Mouse (Mus musculus): Measurements from ENCODE around the gene Zfp952. TPM values are rescaled to one million over a fixed set of nuclear protein-coding genes. Genes with fewer than 3 reads are reported as not detected.

The Zfp952 gene
- polyA plus RNA-seq, 2 experiments, result 1.8 to 2.2 TPM

DNA sequence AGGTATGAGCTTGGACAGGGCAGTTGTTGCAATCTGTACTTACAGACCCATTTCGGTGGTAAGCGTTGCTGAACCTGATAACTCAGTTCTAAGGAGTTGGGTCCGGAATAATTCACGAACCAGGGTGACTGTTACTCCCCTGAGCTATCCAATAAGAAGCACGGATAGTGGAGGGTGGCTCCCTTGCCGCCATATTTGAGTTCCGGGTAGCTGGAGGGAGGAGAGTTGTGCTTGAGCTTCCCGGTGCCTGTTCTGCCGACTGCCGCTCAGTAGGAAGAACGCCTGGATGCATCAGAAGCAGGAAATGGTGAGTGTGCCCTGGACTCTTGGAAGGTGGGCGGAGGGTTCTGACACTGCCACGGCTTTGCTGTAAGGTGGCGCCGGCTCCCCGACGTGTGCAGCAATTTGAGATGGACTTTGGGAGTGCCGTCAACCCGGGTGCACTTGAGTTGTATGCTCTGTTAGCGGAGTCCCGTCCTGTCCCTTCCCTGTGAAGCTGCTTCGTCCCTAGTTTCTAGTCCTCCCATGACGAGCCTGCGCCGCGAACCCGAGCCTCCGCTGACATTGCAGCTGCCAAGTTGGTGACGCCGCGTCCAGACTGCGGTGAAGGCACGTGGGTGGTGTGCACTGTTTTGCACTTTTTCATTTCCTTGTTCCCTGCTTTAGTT, 27.2 kb upstream of the Zfp952 start, which contains the start of gene Zfp472:
Zfp472 (plus strand) TSS at position 192 of the 668 bp plus-strand sequence.
- DNase-seq (ENCODE audit: low read depth in 3 of 3, low spot score in 3 of 3) (peak; percentile 91 to 92 (median 91)), ATAC-seq (ENCODE audit: insufficient read depth) (peak; percentile 98)
- H3K27ac ChIP-seq, result peak within 1 kb of the TSS; percentile 72
- WGBS (ENCODE audit: insufficient replicate concordance), result 1% methylated on average over 33 of the region's 33 CpGs
- no peaks in the 10 kb centered on the region for H3K9me3 ChIP-seq (ENCODE audit: control insufficient read depth, low read length)
- no peaks in the 10 kb centered on the region for H3K27me3 ChIP-seq (ENCODE audit: control insufficient read depth, insufficient read depth, low read length)
- TF ChIP-seq EP300 (IDR thresholded peaks at IDR 0.05; ENCODE audit: low read depth) (no peak; the same call in 1 of the 2 replicates), CTCF (IDR thresholded peaks at IDR 0.05; ENCODE audit: low read depth) (no peak)
- peaks cover 11 to 15% of the 10 kb centered on the region in 2 experiments for H3K4me1 ChIP-seq (replicated peaks; ENCODE audit: control insufficient read depth in 2 of 2, insufficient read depth in 2 of 2, low read length in 1 of 2)
- peak within 1 kb of the TSS; percentile 94 for H3K4me2 ChIP-seq (ENCODE audit: low read depth)
- H3K9ac ChIP-seq (replicated peaks), result peak within 1 kb of the TSS; percentile 92
- peak within 1 kb of the TSS; percentile 92 to 94 for H3K4me3 ChIP-seq (ENCODE audit: insufficient read depth in 1 of 2, low read depth in 2 of 2, low read length in 2 of 2)
- no peaks in the 10 kb centered on the region for H3K36me3 ChIP-seq (replicated peaks; ENCODE audit: control insufficient read depth, insufficient read depth, low read depth)

DNA sequence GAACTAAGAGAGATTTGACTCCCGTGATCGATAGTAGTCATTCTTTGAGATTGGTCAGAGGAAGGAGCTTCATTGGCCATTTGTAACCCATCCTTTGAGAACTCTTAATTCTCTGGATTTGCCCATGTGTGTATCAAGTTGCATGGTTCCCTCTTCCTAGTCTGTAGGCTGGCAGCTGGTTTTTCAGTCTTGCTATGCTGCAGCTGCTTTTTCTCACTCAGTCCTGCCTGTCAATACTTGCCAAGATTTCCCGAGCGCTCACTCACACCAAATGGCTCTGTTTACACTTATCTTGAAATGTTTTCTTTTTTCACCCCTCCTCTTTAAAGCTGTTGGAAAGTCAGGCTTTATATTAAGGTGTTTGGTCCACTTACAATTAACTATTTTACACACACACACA, 11.6 kb upstream of the Zfp952 start:
- no peak overlapping the region for H3K27ac ChIP-seq
- H3K4me2 ChIP-seq (ENCODE audit: low read depth), result no peak overlapping the region
- H3K4me1 ChIP-seq (replicated peaks; ENCODE audit: control insufficient read depth in 2 of 2, insufficient read depth in 2 of 2, low read length in 1 of 2), result no peaks in the 10 kb centered on the region
- no peaks in the 10 kb centered on the region for H3K27me3 ChIP-seq (ENCODE audit: control insufficient read depth, insufficient read depth, low read length)
- peaks cover 26% of the 10 kb centered on the region for H3K36me3 ChIP-seq (replicated peaks; ENCODE audit: control insufficient read depth, insufficient read depth, low read depth)
- H3K9ac ChIP-seq (replicated peaks), result no peak overlapping the region
- 79% methylated on average over 4 of the region's 4 CpGs for WGBS (ENCODE audit: insufficient replicate concordance)
- no peak overlapping the region for H3K4me3 ChIP-seq (ENCODE audit: insufficient read depth in 1 of 2, low read depth in 2 of 2, low read length in 2 of 2)
- no peaks in the 10 kb centered on the region for H3K9me3 ChIP-seq (ENCODE audit: control insufficient read depth, low read length)
- TF ChIP-seq CTCF (IDR thresholded peaks at IDR 0.05; ENCODE audit: low read depth), result no peak
- TF ChIP-seq EP300 (IDR thresholded peaks at IDR 0.05; ENCODE audit: low read depth), result no peak
- DNase-seq (ENCODE audit: low read depth in 3 of 3, low spot score in 3 of 3) (no peak), ATAC-seq (ENCODE audit: insufficient read depth) (no peak)

DNA sequence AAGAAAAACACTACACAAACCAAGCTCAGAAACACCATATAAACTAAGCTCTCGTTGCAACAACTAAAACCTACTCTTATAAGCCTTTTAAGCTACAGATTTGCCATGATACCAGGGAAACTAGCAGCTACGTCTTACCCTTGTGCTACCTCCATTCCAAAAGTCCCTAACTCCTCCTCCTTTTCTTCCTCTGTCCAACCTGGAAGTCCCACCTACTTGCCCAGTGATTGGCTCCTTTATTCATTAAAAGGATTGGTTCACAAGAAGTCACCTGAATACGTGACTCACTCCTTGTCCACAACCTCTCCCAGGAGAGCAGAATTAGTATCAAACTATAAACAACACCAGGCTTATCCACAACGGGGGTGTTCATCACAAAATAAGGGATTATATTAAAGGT, 6.6 kb upstream of the Zfp952 start:
- DNase-seq (ENCODE audit: low read depth in 3 of 3, low spot score in 3 of 3), result no peak
- 56% methylated on average over 4 of the region's 4 CpGs for WGBS (ENCODE audit: insufficient replicate concordance)
- Histone ChIP-seq H3K9me3 (ENCODE audit: control insufficient read depth, low read length) (no peaks in the 10 kb centered on the region), H3K4me3 (ENCODE audit: insufficient read depth in 1 of 2, low read depth in 2 of 2, low read length in 2 of 2) (no peak overlapping the region), H3K36me3 (replicated peaks; ENCODE audit: control insufficient read depth, insufficient read depth, low read depth) (no peaks in the 10 kb centered on the region), H3K4me2 (ENCODE audit: low read depth) (no peak overlapping the region), H3K27ac (no peak overlapping the region), H3K9ac (replicated peaks) (no peak overlapping the region), H3K4me1 (replicated peaks; ENCODE audit: control insufficient read depth in 2 of 2, insufficient read depth in 2 of 2, low read length in 1 of 2) (no peaks in the 10 kb centered on the region), H3K27me3 (ENCODE audit: control insufficient read depth, insufficient read depth, low read length) (no peaks in the 10 kb centered on the region)
- no peak for ATAC-seq (ENCODE audit: insufficient read depth)
- TF ChIP-seq EP300 (IDR thresholded peaks at IDR 0.05; ENCODE audit: low read depth), result no peak
- no peak for TF ChIP-seq CTCF (IDR thresholded peaks at IDR 0.05; ENCODE audit: low read depth)

DNA sequence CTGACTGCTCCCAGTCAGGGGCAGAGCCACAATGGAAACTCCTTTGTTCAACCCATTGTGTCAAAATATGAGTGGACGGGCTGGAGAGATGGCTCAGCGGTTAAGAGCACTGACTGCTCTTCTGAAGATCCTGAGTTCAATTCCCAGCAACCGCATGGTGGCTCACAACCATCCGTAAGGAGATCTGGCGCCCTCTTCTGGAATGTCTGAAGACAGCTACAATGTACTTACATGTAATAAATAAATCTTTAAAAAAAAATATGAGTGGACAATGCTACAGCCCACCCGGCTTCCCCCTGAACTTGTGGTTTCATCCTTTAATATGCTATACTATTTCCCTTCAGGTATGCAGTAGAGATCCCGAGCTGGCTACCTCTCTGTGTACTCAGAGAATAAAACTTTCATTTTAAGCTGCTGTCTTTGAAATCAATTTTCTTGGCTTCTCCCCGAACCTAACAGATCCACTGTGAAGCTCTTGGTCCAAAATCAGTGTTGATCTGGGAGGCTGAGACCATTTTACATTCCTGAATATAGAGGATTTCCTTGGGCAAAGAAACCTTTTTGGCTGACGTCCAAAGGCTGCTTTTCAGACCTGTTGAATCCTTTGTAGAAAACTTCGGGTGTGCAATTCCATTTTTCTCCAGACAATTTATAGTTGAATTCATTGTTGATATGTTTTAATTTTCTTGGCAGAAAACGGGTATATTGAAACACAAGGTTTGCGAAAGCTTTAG, 797 bp upstream of the Zfp952 start:
- DNase-seq (ENCODE audit: low read depth in 3 of 3, low spot score in 3 of 3) (peak; percentile 22 to 24 (median 24)), ATAC-seq (ENCODE audit: insufficient read depth) (no peak)
- no peaks in the 10 kb centered on the region for H3K9me3 ChIP-seq (ENCODE audit: control insufficient read depth, low read length)
- no peak overlapping the region for H3K27ac ChIP-seq
- 58% methylated on average over 12 of the region's 12 CpGs for WGBS (ENCODE audit: insufficient replicate concordance)
- peak overlapping the region; percentile 79 for H3K4me2 ChIP-seq (ENCODE audit: low read depth)
- H3K4me3 ChIP-seq (ENCODE audit: insufficient read depth in 1 of 2, low read depth in 2 of 2, low read length in 2 of 2), result peak overlapping the region in 1 of 2 experiments; percentile 91; a peak in 2 of 4 replicates
- peaks cover 8 to 10% of the 10 kb centered on the region in 2 experiments for H3K4me1 ChIP-seq (replicated peaks; ENCODE audit: control insufficient read depth in 2 of 2, insufficient read depth in 2 of 2, low read length in 1 of 2)
- no peaks in the 10 kb centered on the region; the same call in 1 of the 2 replicates for H3K36me3 ChIP-seq (replicated peaks; ENCODE audit: control insufficient read depth, insufficient read depth, low read depth)
- H3K9ac ChIP-seq (replicated peaks), result no peak overlapping the region
- TF ChIP-seq CTCF (IDR thresholded peaks at IDR 0.05; ENCODE audit: low read depth), result peak; percentile 69
- TF ChIP-seq EP300 (IDR thresholded peaks at IDR 0.05; ENCODE audit: low read depth), result no peak
- H3K27me3 ChIP-seq (ENCODE audit: control insufficient read depth, insufficient read depth, low read length), result no peaks in the 10 kb centered on the region

DNA sequence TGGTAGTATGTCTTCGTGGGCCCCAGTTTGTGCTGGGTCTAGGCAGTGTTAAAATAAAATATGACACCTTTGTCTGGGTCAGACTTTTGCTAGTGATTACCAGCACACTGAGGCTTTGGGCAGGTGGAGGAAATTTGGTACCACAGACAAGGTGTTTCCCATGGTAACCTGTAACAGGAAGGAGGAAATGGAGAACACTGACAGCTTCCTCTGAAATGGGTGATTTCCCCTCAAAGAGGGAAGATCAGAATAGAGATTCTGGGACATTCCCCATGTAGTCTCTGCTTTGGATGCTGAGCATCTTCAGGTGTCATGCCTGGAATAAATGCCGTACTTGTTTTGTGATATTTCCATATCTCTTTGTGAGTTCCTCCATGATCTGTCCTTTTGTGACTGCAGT, 5.6 kb downstream of the Zfp952 start:
- peaks cover 5% of the 10 kb centered on the region in 2 experiments for H3K4me1 ChIP-seq (replicated peaks; ENCODE audit: control insufficient read depth in 2 of 2, insufficient read depth in 2 of 2, low read length in 1 of 2)
- H3K9ac ChIP-seq (replicated peaks), result no peak overlapping the region
- DNase-seq (ENCODE audit: low read depth in 3 of 3, low spot score in 3 of 3) (no peak), ATAC-seq (ENCODE audit: insufficient read depth) (no peak)
- H3K36me3 ChIP-seq (replicated peaks; ENCODE audit: control insufficient read depth, insufficient read depth, low read depth), result peaks cover 12% of the 10 kb centered on the region
- no peak overlapping the region for H3K4me3 ChIP-seq (ENCODE audit: insufficient read depth in 1 of 2, low read depth in 2 of 2, low read length in 2 of 2)
- no peaks in the 10 kb centered on the region for H3K9me3 ChIP-seq (ENCODE audit: control insufficient read depth, low read length)
- no peaks in the 10 kb centered on the region for H3K27me3 ChIP-seq (ENCODE audit: control insufficient read depth, insufficient read depth, low read length)
- H3K4me2 ChIP-seq (ENCODE audit: low read depth), result no peak overlapping the region
- no peak overlapping the region for H3K27ac ChIP-seq
- 71% methylated on average over 2 of the region's 2 CpGs for WGBS (ENCODE audit: insufficient replicate concordance)
- TF ChIP-seq EP300 (IDR thresholded peaks at IDR 0.05; ENCODE audit: low read depth) (no peak), CTCF (IDR thresholded peaks at IDR 0.05; ENCODE audit: low read depth) (no peak)

Data from liver, embryonic 14.5 days (tissue).